In the genomic region with DNA sequence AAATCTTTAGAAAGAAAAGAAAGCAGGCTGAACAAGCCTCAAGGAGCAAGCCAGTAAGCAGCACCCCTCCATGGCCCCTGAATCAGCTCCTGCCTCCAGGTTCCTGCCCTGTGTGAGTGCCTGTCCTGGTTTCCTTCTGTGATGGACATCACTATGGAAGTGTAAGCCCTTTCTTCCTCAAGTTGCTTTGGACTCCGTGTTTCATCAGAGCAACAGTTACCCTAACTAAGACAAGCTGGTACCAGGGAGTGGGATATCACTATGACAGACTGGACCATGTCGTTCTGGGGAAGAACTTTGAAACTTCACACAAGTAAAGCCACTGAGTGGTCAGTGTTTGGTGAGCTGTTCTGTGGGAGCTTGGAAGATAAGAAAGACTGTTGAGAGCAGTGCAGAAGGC, we compare ENCODE assay signal across 28 mouse cellular contexts.
"Had no signal": no experiment of that assay in that cellular context is flagged by ENCODE, and none has a peak within 500 bp of the region (broad histone marks: within the 10 kb centered on the region; RNA-seq: fewer than 3 reads in every experiment).

No protein-coding gene starts in this region.

- H3K4me3 ChIP-seq: embryonic facial prominence, embryonic 10.5 days; embryonic facial prominence, embryonic 12.5 days; embryonic facial prominence, embryonic 13.5 days; embryonic facial prominence, embryonic 15.5 days; erythroblast, embryonic 14.5 days; forebrain, embryonic 10.5 days; forebrain, embryonic 12.5 days; forebrain, embryonic 13.5 days; forebrain, embryonic 15.5 days; gastrocnemius, adult 2 months; heart, adult 2 months had no signal

- H3K27ac ChIP-seq: embryonic facial prominence, embryonic 10.5 days; embryonic facial prominence, embryonic 12.5 days; embryonic facial prominence, embryonic 13.5 days; embryonic facial prominence, embryonic 15.5 days; forebrain, embryonic 10.5 days; forebrain, embryonic 12.5 days; forebrain, embryonic 13.5 days; forebrain, embryonic 15.5 days; gastrocnemius, adult 2 months; heart, adult 2 months had no signal

- H3K9me3 ChIP-seq: embryonic facial prominence, embryonic 10.5 days; embryonic facial prominence, embryonic 12.5 days; embryonic facial prominence, embryonic 13.5 days; embryonic facial prominence, embryonic 15.5 days; forebrain, embryonic 10.5 days; forebrain, embryonic 12.5 days; forebrain, embryonic 13.5 days; forebrain, embryonic 15.5 days had no signal

- H3K4me1 ChIP-seq: embryonic facial prominence, embryonic 12.5 days had no signal

- H3K4me2 ChIP-seq: embryonic facial prominence, embryonic 12.5 days; embryonic facial prominence, embryonic 13.5 days; embryonic facial prominence, embryonic 15.5 days; forebrain, embryonic 12.5 days; forebrain, embryonic 13.5 days; forebrain, embryonic 15.5 days had no signal

- DNase-seq: cerebellum, adult 2 months; cerebellum, adult 8-10 months; cerebellum, adult 9-10 months; cerebellum, adult 9-11 months; cerebellum, postnatal 10 days; cerebellum, postnatal 14 days; cerebellum, postnatal 25 days; cerebellum, postnatal 36 days; embryo, embryonic 11 days; forebrain, postnatal 0 days; gastrocnemius, adult 2 months; gastrocnemius, postnatal 10 days; gastrocnemius, postnatal 14 days; gastrocnemius, postnatal 25 days; gastrocnemius, postnatal 36 days; heart, adult 18-20 months; heart, adult 2 months had no signal

- ATAC-seq: forebrain, embryonic 13.5 days; forebrain, embryonic 14.5 days; forebrain, embryonic 15.5 days; forebrain, embryonic 16.5 days; forebrain, postnatal 0 days had no signal

- H3K9ac ChIP-seq: embryonic facial prominence, embryonic 12.5 days; embryonic facial prominence, embryonic 13.5 days; embryonic facial prominence, embryonic 15.5 days; forebrain, embryonic 12.5 days; forebrain, embryonic 13.5 days; forebrain, embryonic 15.5 days; forebrain, postnatal 0 days had no signal

- H3K36me3 ChIP-seq: embryonic facial prominence, embryonic 10.5 days; embryonic facial prominence, embryonic 12.5 days; embryonic facial prominence, embryonic 13.5 days; embryonic facial prominence, embryonic 15.5 days; forebrain, embryonic 10.5 days; forebrain, embryonic 12.5 days; forebrain, embryonic 15.5 days had no signal

- H3K27me3 ChIP-seq: embryonic facial prominence, embryonic 12.5 days; embryonic facial prominence, embryonic 13.5 days; embryonic facial prominence, embryonic 15.5 days; forebrain, embryonic 12.5 days; forebrain, embryonic 13.5 days; forebrain, embryonic 15.5 days had no signal
